Mouse (Mus musculus) urinary bladder, adult 18-20 months (tissue): ENCODE results near the gene Gm6377.

Source experiments
- DNase-seq, 2 experiments: peaks; one replicate each; pipeline ENCODE4 v3.0.0; 2022; ENCODE audit warnings: low spot score in 2 of 2, mixed read lengths in 2 of 2

Gene Gm6377

DNA sequence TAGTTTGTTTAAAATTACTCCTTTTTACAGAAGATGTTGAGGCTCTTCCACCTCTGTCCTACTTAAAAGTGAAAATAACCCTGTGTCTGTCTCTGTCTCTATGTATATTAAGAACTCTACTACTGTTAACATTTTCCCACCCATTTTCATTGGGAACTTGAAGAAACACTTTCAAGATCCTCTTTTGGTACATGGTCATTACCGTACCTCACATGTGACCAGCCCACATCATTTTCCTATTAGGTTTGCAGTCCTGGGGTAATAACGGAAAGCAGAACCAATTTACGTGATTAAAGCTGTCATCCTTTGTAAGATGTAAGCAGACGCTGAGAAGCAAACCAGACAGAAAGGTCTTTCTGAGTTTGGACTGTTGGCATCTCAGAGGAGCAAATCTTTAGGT lies at the start of gene Gm6377:
Gm6377 (plus strand) TSS at position 289 of the 400 bp plus-strand sequence.
- DNase-seq, result no peak

DNA sequence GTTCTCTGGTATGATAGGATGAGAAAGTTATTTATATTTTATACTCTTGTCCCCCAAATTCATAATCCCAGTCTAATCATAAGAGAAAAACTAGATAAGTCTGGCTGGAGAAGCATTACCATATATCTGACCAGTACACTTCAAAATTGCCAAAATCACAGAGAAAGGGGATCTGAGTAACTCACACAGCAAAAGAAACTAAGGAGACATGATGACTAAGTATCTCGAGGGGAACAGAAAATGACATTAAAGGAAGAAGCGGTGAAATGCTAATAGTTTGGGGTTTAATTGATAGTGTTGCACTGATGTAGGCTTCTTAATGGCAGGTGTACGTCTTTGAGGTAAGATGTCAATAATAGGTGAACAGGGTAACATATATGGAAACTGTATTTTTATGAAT lies 49.4 kb upstream of the Gm6377 start:
- no peak for DNase-seq

DNA sequence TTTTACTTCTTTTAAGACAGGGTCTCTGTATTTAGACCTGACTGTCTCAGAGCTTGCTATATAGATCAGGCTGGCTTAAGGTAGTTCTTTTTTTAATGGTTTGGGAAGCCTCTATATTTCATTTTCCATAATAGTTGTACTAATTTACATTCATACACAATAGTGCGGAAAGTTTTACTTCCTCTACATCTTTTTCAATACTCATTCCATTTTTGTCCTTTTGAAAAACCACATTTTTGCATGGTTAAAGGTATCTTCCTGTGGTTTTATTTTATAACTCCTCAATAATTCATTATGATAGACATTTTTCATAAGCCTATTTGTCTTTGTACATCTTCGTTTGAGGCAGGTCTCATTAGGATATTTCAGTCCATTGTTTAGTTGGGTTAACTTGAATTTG lies 45.3 kb upstream of the Gm6377 start:
- DNase-seq, result no peak

DNA sequence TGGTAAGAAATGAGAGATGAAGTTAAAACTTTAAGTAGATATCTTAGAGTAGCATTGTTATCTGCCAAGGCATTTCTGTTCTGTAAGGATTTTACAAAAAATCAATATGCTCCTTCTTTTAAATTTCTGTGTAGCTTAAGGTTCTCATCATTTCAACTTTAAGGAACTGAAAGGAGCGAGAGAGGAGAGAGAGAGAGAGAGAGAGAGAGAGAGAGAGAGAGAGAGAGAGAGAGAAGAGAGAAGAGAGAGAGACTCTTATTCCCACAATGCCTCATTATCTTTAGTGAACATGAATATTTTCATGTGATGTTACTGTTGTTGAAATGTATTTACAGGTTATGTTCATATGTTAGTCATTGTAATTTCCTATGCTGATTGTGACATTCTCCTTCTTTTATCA lies 36.2 kb upstream of the Gm6377 start:
- no peak for DNase-seq

DNA sequence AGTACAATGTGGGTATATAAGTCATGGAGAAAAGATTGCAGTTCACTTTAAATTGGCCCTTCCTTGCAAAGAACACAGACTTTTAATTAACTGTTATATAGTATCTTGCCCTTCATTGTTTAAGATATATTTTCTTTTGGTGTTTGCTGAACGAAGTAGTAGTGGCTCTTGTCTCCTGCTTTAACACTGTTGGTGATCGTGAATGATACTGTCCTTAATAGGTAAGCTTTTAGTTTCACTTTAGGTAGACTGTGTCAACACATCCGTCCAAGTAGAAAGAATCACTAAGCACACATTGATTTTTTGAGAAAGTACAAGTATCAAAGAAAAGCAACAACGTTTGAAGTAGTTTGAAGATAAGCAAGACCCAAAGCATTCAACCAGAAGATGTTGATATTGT lies 35.7 kb upstream of the Gm6377 start:
- DNase-seq, result no peak

DNA sequence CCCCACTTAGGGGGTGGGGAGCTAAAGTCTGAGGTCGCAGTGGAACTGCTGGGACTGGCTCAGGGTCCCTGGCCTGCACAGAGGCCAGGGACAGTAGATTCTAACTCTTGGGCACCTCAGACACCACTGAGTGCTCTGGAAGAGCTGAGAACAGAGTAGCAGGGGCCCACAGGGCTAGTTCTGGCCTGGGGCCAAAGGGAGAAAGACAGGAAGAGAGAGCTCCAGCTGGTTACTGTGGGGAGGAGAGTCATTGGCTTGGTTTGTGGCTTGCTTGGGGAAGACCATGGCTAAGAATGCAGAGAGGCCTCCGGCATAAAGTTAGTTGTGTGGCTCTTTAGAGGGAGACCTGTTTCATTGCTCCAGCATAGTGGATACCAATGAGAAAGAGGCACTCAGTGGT lies 21.5 kb upstream of the Gm6377 start:
- no peak for DNase-seq

DNA sequence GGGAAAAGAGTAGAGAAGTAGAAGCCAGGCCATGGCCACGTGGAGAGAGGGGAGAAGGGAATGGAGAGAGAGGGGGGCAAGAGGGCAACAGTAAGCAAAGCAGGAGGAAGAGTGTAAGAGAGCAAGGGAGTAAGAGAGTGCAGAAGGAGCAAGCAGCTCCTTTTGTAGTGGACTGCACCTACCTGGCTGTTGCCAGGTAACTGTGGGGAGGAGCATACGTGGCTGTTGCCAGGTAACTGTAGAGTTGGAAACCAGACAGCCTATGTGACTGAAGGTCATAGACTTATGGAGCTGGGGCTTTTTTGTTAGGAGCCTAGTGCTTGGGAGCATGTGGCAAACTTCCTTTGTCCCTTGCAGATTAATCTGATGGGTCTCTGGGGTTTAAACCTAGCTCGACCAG lies 21.1 kb upstream of the Gm6377 start:
- DNase-seq, result no peak

DNA sequence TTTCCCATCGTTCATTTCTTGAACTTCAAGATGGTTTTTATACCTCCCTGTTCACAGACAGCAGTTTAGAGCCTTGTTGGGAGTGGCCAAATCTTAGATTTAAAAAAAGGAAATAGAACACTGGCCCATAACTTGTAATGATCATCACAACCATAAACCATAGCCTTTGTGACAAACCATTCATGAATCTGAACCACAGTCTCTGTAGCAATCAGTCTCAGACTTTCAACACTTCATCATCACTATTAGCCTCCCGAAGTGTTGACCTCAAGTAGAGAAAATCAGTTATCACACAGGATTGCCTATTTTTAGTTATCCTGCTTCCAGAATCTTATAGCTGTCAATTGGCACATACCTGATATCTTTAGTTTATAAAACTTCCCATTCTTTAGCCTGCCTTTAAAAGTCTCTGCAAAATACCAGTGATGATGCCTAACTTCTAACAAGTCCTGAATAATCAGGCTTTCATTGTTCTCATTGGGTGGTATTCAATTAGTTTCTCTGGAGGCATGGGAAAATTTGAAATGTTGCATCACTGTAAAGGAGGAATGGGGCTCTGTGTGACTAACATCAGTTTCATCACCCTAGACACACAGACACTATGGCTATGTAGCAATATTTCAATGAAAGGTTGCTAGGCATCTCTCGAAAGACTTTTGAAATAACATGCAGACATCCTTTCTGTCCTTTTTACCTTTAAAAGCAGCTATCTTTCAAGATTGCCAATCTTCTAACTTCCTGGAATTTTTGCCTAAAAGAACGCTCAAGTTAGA lies 11.7 kb upstream of the Gm6377 start:
- DNase-seq, result no peak

DNA sequence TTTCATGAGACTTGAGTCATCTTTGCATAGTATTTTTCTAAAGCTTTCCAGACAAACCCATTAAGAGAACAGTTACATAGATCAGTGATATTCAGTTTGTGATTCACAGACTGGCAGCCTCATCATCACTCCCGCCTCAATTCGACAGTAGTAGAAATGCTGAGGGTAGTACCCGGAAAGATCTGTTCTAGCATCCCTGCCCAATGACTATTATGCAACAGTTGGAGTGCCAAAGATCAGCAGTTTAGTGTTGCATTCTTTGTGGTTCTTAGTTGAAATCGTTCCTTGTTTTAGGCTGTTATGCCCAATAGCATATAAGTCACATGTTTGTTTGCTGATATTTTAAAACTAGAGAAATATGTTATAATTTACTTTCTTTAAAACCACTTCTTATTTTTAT lies 6.9 kb upstream of the Gm6377 start:
- no peak for DNase-seq

DNA sequence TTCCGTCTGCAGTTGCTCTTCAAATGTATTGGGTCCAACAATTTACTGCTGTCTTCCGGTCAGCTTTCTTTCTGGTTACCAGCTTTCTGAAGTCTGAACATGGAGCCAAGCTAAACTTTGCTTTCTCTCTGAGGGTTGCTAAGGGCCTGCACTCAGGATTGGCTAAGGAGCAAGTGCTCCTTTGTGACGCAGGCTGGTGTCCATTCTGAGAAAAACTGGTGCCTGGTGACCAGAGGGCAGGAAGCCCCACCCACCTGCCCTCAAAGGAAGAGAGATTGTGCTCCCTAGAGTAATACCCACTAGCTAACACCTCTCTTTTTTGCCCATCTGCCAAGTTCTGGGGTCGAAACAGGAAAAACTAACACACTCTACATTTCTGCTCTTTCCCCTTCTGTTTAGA lies 5.6 kb upstream of the Gm6377 start:
- no peak for DNase-seq

DNA sequence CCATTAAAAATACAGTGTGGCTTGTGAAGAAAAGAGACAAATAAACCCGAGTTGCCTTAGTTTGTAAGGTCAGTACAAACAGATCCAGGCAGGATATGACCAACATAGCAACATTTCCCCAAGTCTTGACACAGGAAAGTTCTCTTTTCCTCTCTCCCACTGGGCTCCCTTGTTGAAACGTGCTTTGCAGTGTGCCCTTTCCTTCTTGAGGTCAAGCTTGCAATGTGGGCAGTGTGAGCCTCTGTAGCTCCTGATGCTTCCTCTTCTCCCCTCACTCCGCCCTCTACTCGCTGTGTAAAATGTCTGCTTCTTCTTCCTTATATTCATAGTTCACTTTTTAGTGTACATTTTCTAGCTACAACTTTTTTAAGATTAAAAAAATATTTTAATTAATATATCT lies 5.1 kb upstream of the Gm6377 start:
- DNase-seq, result no peak

DNA sequence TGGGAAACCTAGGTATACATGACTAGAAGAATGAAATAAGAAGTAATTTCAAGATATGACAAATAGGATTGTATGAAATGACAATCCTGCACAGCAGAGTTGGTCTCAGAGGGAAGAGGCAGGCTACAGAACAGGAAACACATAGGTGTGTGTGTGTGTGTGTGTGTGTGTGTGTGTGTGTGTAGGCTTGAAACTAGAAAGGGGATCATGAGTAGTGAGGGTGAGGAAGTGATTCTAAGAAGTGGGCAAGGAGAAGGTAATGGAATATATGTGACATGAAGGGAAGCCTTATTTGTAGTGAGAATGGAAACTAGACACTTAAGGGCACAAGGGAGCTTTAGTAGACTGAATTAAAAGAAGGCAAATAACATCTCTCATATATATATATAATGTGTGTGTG lies 11.3 kb downstream of the Gm6377 start:
- no peak for DNase-seq

DNA sequence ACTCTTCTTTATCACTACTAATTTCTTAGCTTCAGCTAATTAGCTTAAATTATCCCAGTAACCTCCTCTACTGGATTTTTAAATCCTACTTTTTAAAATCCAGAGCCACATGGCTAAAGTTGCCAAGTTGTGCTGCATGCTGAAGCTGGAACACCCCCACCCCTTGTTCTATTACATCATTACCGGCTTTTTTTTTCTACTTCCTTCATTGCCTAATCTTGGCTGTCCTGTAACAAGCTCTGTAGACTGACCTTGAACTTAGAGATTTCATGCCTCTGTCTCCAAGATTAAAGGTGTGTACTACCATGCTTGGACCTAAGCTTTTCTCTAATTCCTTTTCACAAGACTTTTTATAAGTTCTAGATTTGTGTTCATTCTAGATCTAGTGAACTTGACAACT lies 32.2 kb downstream of the Gm6377 start:
- DNase-seq, result no peak

DNA sequence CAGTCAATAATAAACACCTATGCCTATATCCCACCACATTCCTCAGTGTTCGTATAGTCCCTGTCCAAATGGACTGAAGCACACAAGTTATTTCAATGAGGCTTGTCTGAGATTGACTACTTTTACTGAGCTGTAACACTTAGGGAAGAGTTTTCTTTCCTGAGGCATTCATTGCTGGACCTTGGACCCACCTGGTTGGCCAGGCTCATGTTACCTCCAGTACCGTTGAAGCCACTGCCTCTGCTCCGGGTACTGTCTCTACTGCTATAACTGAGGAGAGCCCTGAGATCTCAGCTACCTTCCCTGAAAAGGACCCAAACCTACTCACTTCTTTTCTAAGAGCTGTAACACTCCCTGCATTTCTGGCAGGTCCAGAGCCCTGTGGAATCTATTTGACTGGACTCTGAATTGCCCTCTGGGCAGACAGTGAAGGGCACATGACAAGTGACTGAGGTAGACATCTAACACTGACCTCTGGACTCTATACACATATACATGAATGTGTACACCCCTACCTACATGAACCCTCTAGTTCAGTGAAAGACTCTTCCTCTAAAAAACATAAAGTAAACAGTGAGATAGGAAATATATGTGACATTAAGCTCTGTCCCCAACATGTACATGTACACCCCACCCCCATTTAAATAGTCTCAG lies 39.0 kb downstream of the Gm6377 start:
- DNase-seq, result no peak

DNA sequence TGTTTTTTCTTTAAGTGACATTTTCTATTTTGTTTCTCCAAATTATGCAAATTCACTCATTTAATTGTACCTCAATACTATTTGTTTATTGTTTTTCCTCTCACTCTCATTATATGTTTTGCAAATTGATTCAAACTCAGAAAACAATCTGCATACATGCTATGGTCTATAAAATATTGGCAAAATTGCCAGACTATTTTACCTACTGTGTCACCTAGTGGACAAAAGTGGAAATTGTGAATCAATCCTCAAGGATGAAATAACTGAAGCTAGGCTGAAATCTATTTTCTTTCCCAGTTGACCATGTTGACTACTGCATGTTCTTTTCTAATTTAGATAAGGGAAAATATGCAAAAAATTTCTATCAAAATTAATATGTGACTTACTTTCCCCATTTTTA lies 41.6 kb downstream of the Gm6377 start:
- no peak for DNase-seq
